Mouse (Mus musculus) E14TG2a.4 (cell line): ENCODE measurements around the gene Ago4.

ENCODE experiments used
- CTCF ChIP-seq: conservative IDR thresholded peaks from 2 replicates; pipeline ENCODE4 v1.5.1; 2014; ENCODE audit warnings: low read length
- NANOG ChIP-seq: IDR thresholded peaks from 2 replicates; pipeline ENCODE4 v1.6.1; 2014; ENCODE audit warnings: borderline replicate concordance, low read length, mixed read lengths
- POU5F1 ChIP-seq: IDR thresholded peaks from 2 replicates; pipeline ENCODE4 v1.6.1; 2014; ENCODE audit warnings: low read length, borderline replicate concordance

- TF ChIP-seq CTCF (no peak), POU5F1 (no peak), NANOG (no peak)
These were observed 30.5 kb upstream of the Ago4 start for GRCm38 (mm10) chr4:126563798-126564197.
